Mouse (Mus musculus) kidney, postnatal 10 days (tissue): Measurements from ENCODE around the gene Lgmn.
A peak's percentile ranks its signal among the peaks of the same experiment; 100 is the strongest.

Experiments used
- DNase-seq: peaks from one replicate; pipeline ENCODE4 v3.0.0; 2021; ENCODE audit warnings: mixed read lengths

The Lgmn gene

DNA sequence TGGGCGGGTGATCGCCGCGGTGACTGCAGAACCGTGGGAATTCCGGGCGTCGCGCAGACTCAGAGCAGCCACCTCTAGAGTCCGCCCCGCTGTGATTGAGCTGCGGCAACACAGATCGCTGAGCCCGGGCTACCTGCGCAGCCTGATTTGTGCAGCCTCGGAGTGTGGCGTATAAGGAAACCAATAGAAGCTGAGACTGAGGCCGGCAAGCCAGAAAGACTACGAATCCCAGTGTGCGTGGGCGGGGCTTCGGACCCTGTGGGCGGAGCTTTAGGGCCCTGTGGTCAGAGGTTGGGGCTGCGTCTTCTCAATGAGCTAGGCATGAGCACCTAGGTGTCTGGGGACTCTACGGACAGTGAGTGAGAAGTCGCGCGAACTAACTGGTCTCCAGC lies at the start of gene Lgmn:
Gene Lgmn (minus strand): TSS at position 182 of the 392 bp plus-strand sequence.
- DNase-seq, result peak; percentile 99

DNA sequence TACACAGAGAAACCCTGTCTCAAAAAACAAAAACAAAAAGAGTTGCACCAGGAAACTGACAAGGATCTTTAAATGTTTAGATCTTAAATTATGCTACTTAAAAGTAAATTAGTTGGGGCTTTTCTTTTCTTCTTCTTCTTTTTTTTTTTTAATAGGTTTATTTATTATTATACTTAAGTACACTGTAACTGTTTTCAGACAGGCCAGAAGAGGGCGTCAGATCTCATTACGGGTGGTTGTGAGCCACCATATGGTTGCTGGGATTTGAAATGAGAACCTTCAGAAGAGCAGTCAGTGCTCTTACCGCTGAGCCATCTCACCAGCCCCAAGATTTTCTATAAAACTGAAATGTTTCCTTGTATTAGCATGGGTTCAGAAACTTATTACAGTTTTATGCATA lies 45.3 kb upstream of the Lgmn start:
- DNase-seq, result no peak

DNA sequence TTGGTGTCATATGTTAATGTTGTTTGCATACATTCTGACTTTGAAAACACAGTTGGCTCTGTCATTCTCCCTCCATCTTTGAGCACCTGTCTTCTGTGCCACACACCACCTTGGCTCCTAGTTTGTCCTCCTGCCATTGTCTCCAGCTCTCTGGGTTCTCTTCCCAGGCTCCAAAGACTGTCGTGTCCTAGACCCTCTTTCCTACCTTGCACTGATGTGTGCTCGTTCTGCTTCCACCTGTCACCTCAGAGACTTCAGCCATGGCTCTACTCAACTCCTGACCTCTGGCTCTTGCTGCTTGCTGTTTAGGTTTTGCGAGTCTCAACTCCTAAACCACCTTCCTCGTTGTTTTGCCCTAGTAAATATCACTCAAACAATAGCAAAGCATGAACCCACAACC lies 40.9 kb upstream of the Lgmn start:
- DNase-seq, result no peak

DNA sequence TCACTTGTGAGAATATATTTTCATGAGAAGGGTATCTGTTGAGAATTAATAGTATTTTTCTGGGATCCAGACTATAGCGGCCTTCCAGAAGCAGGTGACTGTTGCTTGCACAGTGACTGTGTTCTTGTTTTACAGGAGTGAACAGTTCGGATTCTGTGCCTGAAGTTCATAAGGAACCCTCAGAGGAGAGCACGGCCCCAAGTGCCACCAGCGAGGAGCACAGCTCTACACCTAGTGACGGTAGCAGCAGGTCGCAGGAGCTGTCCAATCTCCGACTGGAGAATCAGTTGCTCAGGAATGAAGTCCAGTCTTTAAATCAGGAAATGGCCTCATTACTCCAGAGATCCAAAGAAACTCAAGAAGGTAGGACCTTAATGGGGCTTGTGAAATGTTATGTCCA lies 34.8 kb upstream of the Lgmn start:
- no peak for DNase-seq

DNA sequence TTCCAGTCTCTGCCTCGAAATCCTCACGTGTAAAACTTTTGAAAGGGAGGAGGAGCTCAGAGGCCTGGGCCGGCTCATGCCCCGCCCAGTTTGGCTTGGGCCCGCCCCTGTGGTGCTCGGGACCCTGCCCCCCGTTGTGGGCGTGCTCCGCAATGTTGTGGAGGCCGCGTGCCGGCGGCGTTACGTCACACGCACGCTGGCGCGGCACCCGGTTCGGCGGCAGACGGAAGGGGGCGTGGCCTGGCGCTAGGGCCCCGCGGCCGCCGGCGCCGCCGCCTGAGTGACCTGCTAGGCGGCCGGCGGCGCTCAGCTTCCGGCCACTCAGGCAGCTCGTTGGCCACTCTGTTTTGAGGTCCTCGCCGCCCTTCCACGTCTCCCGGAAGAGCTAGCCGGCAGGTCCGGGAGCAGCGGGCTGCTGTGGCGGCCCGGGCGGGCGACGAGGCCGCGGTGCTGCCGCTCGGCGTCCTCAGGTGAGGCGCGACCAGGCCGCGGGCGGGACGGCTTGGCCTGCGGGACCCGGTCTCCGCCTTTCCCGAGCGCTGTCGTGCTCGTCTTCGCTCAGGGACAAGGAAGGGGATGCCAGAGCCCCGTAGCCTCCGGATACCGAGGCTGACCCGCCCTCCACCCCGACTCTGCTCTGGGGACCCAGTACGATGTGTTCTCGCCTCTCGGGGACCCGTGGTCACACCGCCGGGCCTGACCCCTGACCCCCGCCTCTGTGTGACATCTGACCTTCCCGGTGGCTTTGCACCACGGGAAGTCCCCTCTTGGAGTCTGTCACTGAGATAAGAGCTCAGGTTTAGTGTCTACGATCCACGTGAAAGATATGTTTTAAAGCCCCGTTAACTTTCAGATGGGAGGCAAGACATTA lies 29.5 kb upstream of the Lgmn start, which contains the start of gene Golga5:
Gene Golga5 (plus strand): TSS at position 242 of the 871 bp plus-strand sequence.
- DNase-seq, result peak; percentile 99

DNA sequence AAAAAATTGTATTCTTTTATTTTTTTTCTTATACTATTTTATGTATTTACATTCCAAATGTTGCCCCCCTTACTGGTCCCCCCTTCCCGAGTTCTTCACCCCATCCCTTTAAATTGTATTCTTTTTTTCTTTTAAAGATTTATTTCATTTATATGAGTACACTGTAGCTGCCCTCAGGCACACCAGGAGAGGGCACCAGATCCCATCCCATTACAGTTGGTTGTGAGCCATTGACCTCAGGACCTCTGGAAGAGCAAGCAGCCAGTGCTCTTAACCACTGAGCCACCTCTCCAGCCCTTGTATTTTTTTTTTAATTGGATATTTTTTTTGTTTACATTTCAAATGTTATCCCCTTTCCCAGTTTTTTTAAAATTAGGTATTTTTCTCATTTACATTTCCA lies 28.5 kb upstream of the Lgmn start:
- DNase-seq, result no peak

DNA sequence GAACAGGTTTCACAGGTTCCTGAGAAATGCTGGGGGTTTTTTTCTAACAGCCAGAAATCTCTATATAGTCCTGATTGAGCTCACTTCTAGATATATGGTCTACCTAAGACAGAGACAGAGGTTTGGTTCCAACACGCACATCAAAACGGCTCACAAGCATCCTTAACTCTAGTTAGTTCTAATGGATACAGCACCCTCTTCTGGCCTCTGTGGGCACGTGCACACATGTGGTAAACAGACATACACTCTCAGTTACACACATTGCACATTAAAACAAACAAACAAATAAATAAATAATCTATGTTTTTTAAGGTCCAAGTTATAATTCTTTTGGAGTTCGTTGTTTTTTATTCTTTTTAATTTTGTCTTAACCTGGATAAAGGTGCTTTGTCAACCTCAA lies 25.0 kb upstream of the Lgmn start:
- no peak for DNase-seq

DNA sequence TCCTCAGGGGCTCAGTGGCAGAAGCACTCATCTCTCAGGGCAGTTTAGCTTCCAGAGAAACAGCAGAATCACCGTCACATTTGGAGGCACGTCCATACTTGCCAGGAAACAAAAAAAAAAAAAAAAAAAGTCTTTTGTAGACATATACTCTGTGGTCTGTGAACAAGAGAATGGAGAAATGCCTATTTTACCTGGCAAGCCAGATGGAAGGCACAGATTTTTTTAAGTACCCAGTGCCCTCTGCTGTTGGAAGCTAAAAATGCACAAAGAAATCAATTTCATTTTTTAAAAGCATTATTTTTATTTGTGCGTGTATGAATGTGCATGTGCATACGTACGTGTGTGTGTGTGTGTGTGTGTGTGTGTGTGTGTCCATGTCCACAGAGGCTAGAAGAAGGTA lies 21.6 kb upstream of the Lgmn start:
- DNase-seq, result no peak

DNA sequence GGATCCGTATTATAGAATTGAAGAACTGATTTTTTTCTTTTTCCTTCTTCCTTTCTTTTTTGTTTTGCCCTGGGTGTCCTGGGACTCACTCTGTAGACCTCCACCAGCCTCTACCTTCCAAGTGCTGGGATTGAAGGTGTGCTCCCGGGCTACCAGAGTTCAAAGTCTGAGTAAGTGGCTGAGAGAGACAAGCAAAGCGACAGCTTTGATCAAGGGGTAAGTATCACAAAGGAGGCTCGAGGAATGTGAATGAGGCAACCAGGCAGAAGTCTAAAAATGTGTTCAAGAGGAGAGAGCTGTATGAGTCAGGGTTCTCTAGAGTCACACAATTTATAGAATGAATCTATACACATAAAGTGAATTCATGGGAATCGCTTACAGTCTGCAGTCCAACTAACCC lies 20.4 kb upstream of the Lgmn start:
- DNase-seq, result no peak

DNA sequence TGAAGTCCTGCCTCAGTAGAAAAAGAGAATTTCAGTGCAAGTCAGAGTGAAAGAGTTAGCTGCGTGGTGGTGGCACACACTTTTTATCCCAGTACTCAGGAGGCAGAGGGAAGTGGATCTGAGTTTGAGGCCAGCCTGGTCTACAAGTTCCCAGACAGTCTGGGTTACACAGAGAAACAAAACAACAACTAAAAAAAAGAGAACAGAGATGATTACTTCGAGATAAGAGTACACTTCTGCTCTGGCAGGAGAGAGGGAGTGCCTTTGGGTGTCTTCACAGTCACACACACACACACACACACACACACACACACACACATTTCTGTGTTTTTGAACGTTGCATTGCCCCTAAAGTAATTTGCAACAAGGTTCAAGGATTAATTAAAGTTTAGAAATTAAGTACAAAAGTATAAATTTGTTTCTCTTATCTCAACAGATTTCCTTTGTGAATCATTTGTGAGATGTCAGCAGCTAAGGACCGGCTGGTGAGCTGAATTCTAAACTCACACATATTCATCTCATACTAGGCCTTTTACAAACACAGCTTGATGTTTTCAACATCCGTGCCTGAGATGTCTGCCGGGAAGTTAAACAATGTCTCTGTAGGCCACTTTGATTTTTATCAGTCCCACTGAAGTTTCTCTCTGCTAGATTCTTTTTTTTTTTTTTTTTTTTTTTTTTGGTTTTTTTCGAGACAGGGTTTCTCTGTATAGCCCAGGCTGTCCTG lies 17.0 kb upstream of the Lgmn start:
- no peak for DNase-seq

DNA sequence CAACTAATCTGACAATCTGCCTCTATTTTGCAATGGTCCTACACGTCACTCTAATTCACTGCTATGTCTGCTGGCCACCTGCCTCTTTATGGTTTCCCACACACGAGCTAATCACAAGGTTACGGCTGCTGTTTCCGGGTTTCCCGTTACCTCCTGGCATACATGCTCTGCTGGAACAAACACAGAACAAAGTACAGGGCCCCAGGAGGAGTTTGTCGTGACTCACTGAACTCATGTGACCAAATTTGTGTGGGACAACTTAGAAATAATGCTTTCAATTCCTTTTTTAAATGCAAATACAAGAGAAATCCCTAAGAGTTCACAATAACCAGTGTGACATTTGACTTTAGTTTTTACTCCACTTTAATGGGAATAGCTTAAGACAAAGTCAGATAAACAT lies 14.0 kb upstream of the Lgmn start:
- DNase-seq, result peak; percentile 53

DNA sequence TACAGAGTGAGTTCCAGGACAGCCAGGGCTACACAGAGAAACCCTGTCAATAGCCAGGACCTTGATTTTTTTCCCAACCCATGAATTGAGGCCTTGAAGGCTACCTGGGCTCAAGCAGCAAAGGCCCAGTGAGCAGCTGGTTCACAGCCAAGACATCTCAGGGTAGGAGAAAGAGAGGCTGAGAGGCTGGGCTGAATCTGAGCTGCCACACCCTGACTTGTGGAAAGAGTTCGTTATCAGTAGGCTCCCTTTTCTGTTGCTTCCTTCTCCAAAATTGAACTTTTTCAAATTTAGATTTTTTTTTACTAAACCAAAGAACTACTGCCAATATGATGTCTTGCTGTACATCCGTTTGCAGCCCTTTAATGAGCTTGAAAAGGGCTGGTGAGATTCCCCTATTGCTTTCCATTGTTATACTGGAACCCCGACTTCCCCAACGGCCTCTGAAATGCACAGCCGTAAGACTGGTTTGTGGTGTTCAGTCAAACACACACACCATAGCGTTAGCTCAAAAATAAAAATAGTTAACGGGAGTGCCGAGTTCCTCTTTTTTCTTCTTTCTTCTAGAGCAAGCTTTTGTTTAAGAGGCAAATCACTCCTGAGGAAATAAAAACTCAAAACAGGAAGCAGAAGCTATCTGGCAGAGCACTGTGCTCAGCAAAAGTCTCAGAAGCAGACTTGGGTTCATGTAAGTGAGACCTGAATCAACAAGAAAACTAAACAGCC lies 11.7 kb upstream of the Lgmn start:
- no peak for DNase-seq

DNA sequence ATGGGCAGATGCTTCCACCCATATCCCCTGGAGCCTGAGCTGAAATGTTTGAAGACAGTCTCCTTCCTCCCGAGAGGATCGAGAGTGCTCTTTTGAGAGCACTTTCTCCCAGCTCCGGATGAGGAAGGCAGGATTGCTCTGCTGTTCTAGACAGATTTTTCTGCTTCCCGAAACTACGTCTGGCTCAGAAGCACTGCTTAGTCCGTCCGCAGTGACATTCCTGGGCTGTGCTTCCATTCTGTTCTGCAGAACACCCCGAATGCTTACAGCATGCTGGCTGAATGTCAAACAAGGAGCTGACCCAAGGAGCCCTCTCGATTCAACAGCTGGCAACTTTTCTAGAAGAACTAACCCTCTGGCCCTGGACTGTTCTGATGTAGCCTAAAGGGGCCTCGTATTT lies 10.8 kb upstream of the Lgmn start:
- peak; percentile 36 for DNase-seq

DNA sequence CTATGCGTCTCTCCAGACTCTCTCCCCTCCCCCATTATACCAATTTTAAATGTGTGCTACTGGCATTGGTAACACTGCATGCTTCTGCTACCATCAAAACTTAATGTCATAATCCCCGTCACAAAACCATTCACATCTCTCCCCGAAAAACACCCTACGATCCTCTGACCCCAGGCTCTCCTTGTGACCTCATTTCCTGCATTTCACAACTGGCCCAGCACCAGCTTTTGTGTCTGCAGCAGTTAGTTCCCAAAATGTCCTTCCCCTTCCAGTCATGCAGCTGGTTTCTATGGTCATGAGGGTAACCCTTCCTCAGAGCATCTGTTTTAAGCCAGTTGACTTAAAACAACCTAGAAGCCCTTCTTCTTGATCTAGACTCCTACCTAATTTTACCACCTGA lies 5.8 kb upstream of the Lgmn start:
- DNase-seq, result no peak

DNA sequence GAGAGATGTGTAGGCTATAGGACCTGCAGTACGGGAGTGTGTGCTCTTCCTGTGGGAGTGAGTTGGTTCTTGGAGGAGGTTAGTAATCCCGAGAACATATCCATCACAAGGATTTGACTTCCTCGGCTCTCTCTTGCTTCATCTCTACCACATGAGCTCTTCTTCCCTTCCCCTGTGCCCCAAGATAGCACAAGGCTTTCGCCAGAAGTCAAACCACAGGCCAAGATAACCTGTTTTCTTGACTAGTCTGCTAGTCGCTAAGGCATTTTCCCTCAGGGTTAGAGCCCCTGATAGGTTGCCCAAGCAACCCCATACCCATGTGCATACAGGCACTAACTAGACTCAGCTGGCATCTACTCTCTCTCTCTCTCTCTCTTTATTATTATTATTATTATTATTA lies 4.1 kb upstream of the Lgmn start:
- DNase-seq, result no peak

DNA sequence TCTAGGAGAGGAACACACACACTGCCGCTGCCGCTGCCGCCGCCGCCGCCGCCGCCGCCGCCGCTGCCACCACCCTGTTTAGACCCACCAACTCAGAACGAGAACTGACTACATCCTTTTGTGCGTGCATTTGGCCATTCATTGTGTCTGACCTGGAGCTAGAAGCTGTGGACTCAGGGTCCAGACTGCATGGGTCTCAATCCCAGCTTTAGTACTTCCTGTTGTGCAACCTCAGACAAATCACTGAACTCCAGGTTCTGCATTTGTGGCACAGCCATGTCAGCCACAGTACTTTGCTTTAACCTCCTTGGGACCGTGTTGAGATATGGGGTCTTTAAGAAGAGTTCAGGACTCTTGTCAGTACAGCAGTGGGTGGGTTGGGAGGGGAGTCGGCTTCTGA lies 3.0 kb upstream of the Lgmn start:
- DNase-seq, result no peak

DNA sequence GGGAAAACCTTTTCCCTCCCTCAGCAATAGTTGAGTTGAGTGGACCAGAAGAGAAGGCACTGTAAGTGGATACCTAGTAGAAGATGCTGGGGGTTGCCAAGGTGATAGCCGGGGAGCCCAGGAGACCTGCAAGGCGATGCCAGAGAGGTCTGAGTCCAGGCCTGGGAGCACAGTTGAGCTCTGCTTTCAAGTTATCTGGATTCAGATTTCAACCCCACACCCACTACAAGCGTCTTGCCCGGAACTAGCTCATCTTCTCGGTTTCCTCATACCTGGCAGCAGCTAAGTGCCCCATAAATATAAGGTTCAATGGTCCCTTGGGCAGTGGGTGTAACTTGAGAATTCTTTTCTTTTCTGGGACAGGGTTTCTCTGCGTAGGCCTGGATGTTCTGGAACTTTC lies 1.5 kb upstream of the Lgmn start:
- no peak for DNase-seq

DNA sequence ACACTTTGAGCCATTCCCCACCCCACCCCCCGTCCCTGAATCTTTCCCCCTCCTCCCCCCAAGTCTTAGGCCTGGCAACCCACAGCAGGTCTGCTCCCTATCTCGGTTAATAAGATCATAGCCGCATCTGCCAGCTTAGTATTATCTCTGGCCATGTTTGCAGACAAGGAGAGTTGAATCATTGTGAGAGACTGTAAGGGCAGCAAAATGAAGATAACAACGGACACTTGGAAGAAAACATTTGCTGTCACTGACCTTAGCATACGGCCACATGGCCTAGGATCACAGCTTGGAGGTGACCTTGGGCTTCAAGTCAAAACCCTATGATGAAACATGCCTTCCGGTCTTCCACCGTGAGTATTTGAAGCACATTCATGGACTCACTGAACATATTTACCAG lies 938 bp upstream of the Lgmn start:
- DNase-seq, result no peak

DNA sequence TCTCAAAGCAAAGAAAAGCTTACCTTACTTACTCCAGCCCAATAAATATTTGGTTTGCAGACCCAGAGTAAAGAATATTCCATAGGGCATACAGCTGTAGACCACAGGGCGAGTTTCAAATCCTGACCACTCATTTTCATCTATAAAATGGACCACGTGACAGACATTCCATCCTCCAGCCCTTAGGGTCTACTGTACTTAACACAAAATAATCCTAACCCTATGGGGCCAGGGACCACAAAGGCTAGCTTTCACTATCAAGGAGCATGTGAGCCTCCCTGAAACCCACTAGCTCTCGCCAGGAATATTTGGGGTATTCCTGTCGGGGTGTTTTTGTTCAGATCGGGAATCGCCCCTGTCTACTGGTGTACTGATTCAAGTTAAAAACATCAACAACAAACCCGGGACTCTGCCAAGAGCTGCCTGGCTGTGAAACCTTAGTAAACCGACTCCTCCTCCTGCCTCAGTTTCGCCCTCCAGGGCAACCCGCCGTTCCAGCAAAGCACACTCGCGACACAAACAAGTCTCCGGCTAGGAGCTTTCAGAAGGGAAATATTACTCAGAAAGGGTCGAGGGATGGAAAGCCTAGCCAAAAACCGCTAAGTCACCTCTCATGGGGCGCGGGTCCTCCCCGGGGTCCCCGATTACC lies 506 bp downstream of the Lgmn start:
- DNase-seq, result no peak

DNA sequence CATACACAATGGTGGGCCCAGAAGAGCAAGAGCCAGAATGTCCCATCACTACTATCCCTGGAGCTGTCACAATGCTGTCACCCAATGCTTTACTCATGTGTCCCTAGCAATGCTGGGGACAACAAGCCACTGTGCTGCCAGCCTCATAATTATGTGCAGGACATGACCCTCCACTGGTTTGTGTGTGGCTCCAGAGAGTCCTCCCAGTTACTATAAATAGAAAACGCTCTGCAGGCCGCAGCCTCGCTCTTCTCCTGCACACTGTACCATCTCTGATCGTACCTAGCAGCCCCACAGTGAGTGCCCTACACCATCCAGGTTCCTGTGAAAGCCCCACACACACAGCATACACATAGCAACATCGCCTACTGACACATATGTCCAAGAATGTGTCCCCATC lies 1.7 kb downstream of the Lgmn start:
- no peak for DNase-seq

DNA sequence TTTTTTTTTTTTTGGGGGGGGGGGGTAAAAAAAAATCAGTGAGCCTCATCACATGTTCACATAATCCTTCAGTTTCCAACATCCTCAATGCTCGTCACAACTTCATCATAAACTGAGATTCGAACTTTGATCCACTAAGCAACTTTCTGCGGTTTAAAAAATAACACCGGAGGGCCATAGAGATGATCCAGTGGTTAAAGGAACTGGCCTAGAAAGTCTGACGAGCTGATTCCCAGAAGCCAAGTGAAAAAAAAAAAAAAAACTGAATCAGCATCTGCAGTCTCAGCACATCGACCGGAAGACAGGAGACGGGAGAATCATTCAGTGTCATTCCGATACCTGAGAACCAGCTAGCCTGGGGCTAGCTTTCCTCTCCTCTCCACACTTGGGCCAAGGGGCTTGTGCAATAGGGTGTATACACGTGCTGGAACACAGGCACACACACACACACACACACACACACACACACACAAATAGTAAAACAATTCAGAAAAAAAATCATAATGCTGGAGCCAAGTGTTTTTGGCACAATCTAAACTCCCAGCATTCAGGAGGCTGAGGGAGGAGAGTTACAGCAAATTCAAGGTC lies 2.6 kb downstream of the Lgmn start:
- peak; percentile 23 for DNase-seq

DNA sequence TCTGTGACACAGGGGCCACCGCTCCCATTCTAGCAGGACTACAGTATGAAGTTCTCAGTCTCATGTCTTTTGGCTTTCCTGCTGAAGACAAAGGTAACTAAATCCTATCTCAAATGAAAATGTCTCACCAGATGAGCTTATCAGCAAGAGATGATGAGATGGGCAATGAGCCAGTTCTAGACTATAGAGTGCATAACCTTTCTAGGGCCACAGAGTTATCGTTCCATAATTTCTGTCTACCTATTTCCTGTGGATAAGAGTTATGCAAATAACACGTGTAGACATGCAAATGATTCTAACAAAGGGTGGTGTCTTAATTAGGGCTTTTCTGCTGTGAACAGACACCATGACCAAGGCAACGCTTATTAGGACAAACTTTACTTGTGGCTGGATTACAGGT lies 5.5 kb downstream of the Lgmn start:
- DNase-seq, result no peak

DNA sequence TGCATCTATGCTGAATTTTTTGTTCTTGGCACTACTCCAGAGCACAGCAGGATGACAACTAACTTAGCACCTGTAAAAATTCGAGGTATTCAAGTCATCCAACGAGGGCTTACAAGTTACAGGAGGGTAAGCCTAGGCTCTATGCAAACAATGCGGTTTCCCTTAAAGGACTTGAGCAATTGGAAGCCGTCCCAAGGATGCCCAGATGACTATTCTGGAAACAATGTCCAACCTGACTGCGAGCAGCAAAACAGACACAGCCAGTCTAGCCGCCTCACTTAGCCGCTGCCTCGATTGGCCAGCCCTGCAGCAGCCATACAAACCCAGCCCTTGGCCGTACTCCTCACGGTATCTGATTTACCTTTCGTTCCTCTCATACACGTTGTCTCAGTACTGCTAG lies 7.4 kb downstream of the Lgmn start:
- DNase-seq, result no peak
